Mouse (Mus musculus) ovary, adult 2 months (tissue): ENCODE measurements around the gene Triml2. TPM values are rescaled to one million over a fixed set of nuclear protein-coding genes. Genes with fewer than 3 reads are reported as not detected.

Experiments used
- polyA plus RNA-seq: library from polyadenylated mRNA; depleted of rRNA; stranded (reverse); fragments of >200 nt; gene quantifications from 2 replicates; pipeline ENCODE4 v1.2.3, GENCODE M21; 2012; rRNA removed

Triml2 gene
- polyA plus RNA-seq = not detected in 2 replicates

GRCm38 (mm10) chr8:43180054-43180690, at the start of gene Triml2:
Gene Triml2 (plus strand): TSS chr8:43180541.

GRCm38 (mm10) chr8:43141386-43141785, 39.0 kb upstream of the Triml2 start, which contains the start of gene Triml1:
Gene Triml1 (minus strand): TSS chr8:43141486.

Other genes starting within 250 kb of the Triml2 start
- gene Triml1, start 39.1 kb upstream of the Triml2 start, polyA plus RNA-seq = not detected in 2 replicates
- not detected in 2 replicates for gene Zfp42, start 126.4 kb downstream of the Triml2 start, polyA plus RNA-seq